Mouse (Mus musculus) ZHBTc4 (cell line): ENCODE data around the gene Olfr329-ps.
"Not testable (repeated sequence)": the region's sequence is repeated elsewhere in the genome, so short reads cannot be mapped to it uniquely, and the experiment has no call there.

ENCODE experiments used
- DNase-seq: peaks from one replicate; pipeline ENCODE4 v3.0.0-alpha.2; 2011; ENCODE audit warnings: low read depth, low spot score

Olfr329-ps gene

GRCm38 (mm10) chr11:58546322-58546721 is at the start of gene Olfr329-ps:
Gene Olfr329-ps, minus strand, starts transcription at chr11:58546422.
- no peak for DNase-seq

GRCm38 (mm10) chr11:58594814-58595213 is 48.6 kb upstream of the Olfr329-ps start, which contains the start of gene Olfr324:
Gene Olfr324, plus strand, starts transcription at chr11:58595114.
- DNase-seq = no peak

GRCm38 (mm10) chr11:58588620-58589250 is 42.5 kb upstream of the Olfr329-ps start:
- no peak for DNase-seq

- DNase-seq = peak; percentile 60
Measured at GRCm38 (mm10) chr11:58587898-58588348, 41.7 kb upstream of the Olfr329-ps start.

GRCm38 (mm10) chr11:58578636-58579035 is 32.4 kb upstream of the Olfr329-ps start:
- DNase-seq = no peak

GRCm38 (mm10) chr11:58577430-58577829 is 31.2 kb upstream of the Olfr329-ps start, which contains the start of gene Olfr325:
Gene Olfr325, plus strand, starts transcription at chr11:58577730.
- DNase-seq = no peak

GRCm38 (mm10) chr11:58570405-58570804 is 24.2 kb upstream of the Olfr329-ps start, which contains the start of gene Olfr224:
Gene Olfr224, minus strand, starts transcription at chr11:58570553.
- DNase-seq = no peak

GRCm38 (mm10) chr11:58555536-58555935 is 9.3 kb upstream of the Olfr329-ps start, which contains the start of gene Olfr328:
Gene Olfr328, minus strand, starts transcription at chr11:58555636.
- no peak for DNase-seq

- DNase-seq = not testable (repeated sequence)
Measured at GRCm38 (mm10) chr11:58534736-58535135, 11.5 kb downstream of the Olfr329-ps start, which contains the start of gene Olfr330. Gene Olfr330, minus strand, starts transcription at chr11:58534836.

GRCm38 (mm10) chr11:58519756-58520155 is 26.5 kb downstream of the Olfr329-ps start:
- not testable (repeated sequence) for DNase-seq

GRCm38 (mm10) chr11:58518916-58519315 is 27.3 kb downstream of the Olfr329-ps start:
- not testable (repeated sequence) for DNase-seq

GRCm38 (mm10) chr11:58509058-58509457 is 37.2 kb downstream of the Olfr329-ps start:
- DNase-seq = peak; percentile 8

- DNase-seq = not testable (repeated sequence)
Measured at GRCm38 (mm10) chr11:58502472-58502871, 43.8 kb downstream of the Olfr329-ps start, which contains the start of gene Olfr331. Gene Olfr331, minus strand, starts transcription at chr11:58502572.

GRCm38 (mm10) chr11:58499290-58499689 is 46.9 kb downstream of the Olfr329-ps start:
- DNase-seq = no peak

- DNase-seq = no peak
Measured at GRCm38 (mm10) chr11:58498761-58499160, 47.5 kb downstream of the Olfr329-ps start.

- DNase-seq = no peak
Measured at GRCm38 (mm10) chr11:58492455-58492854, 53.8 kb downstream of the Olfr329-ps start, which contains the start of gene Olfr332. Gene Olfr332, minus strand, starts transcription at chr11:58492555.
